Mouse (Mus musculus) neutrophil, adult 5-6 weeks (primary cell): ENCODE data around the gene Rev3l. TPM values are rescaled to one million over a fixed set of nuclear protein-coding genes. Genes with fewer than 3 reads are reported as not detected.

Source experiments
- ATAC-seq: fragments of 151-379, 151-347 bp; 2 replicates; pipeline ENCODE4 v1.8.0; 2017; ENCODE audit warnings: mild to moderate bottlenecking, moderate TSS enrichment; ENCODE audit not compliant: insufficient number of reproducible peaks, poor library complexity, low FRiP score, severe bottlenecking; ENCODE audit errors: extremely low read depth
- total RNA-seq: library from RNA; stranded (forward); fragments of 200-1000 nt; gene quantifications from 2 replicates; pipeline ENCODE4 v1.2.3, GENCODE M21; 2017

The Rev3l gene
- total RNA-seq, result 36.4 and 37.3 TPM in 2 replicates

GRCm38 (mm10) chr10:39731736-39732265 is at the start of gene Rev3l:
Gene Rev3l, plus strand, starts transcription at chr10:39732118.
- peak; percentile 63 for ATAC-seq

DNA sequence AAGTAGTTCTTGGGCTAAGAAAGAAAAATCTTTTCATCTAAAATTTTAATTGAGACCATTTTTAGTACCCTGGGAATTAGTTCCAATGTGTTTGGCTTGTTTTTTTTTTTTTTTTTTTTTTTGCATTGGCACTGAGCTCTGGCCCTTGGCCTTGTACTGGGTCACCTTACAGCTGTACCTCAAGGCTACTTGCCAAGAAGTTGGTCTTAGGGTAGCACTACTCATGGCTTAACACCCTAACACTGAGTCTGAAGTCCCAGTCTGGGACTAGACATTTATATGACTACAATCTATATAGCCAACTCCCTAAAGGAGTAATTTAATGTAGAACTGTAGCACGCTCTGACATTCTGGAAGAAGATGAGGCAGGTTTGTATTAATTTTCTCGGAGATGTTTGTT is 49.4 kb upstream of the Rev3l start:
- no peak for ATAC-seq

DNA sequence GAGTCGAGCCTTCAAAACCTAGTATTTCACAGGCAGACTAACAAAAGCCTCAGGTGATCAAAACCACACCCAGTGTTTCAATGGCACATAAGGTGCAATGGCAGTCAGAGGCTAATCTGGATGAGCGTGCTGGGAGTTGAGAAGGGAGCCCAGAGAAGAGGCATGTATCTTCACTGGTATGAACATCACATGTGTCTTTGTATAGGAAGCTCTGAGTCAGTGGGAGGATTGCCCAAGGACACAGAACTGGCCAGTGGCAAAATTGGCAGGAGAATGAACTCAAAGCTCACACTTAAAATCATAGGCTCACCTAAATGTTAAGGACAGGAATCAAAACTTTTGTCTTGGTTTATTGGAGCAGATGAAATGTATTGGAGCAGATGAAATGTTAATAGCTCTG is 48.4 kb upstream of the Rev3l start:
- no peak for ATAC-seq

GRCm38 (mm10) chr10:39686811-39687210 is 45.1 kb upstream of the Rev3l start:
- peak; percentile 87 for ATAC-seq

DNA sequence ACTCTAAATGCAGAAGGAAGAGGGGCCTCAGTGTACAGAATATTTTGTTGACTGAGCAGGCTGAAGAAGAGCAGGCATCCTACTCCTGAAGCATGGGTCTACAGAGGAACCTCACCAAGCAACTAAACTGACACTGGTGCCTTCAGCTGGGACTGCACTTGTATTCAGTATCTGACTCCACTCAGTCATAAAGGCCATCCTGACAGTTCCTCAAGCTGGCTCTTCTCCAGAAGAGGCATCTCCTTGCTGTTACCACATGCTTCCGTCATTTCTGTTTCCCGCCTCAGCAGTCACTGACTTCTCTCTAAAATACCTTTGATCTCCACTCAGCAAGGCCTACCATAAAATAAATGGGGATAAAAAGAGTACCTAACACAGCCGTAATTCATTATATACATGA is 44.1 kb upstream of the Rev3l start:
- no peak for ATAC-seq

- ATAC-seq, result no peak
These were observed 40.4 kb upstream of the Rev3l start for GRCm38 (mm10) chr10:39691351-39692064.

DNA sequence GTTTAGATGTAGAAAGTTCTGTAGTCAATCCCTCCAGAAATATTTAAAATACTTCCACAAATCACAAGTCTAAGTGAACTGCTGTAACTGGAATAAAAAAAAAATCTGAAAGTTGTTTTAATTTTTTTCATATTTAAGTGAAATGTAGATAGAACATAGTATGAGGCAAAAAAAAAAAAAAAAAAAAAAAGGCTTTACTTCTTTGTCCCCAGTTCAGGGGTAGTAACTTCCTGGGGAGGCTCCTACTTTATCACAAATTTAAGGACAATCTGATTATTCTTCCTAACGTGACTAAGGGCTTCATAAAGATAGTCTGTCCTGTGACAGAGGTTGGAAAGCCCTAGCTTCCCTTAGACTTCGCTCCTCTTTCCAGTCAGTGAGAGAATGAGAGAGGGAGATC is 39.8 kb upstream of the Rev3l start:
- ATAC-seq, result no peak

DNA sequence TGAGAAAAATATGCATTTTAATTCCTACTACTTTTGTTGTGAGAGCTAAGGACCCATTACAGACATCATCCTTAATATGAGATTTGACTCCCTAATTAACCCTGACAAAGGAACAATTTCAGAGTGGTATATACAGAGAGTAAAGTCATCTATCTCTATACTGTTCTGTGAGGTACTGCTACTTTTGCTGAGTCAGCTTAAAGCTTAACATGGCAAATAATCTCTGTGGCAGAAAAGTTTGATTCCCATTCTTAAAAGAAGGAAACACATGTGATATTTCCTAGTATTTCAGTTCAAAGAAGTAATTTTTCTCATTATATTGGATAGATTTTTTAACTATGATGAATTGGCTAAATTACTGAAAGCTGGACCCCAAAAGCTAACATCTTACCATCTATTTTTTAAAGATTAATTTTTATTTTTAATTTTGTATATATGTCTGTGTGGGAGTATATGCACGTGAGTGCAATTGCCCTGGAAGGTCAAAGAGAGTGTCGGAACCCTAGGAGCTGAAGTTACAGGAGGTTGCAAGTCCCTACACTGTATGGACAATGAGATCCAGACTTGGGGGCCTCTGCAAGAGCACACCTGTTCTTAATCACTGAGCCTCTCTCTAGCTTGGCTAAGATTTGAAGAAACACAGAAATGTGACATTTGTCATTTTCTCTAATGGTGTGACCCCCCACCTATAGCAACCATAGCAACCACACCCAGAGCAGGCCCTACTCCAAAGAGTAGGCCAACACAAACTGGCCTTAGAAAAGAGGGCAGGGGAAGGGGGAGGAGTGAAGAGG is 24.0 kb upstream of the Rev3l start:
- ATAC-seq, result no peak

- no peak for ATAC-seq
These were observed 15.0 kb upstream of the Rev3l start for GRCm38 (mm10) chr10:39716936-39717335.

- peak; percentile 60 for ATAC-seq
These were observed 762 bp upstream of the Rev3l start for GRCm38 (mm10) chr10:39730976-39731735.

- ATAC-seq, result peak; percentile 39
These were observed 565 bp downstream of the Rev3l start for GRCm38 (mm10) chr10:39732266-39733100.

GRCm38 (mm10) chr10:39733101-39733399 is 1.1 kb downstream of the Rev3l start:
- no peak for ATAC-seq

GRCm38 (mm10) chr10:39733421-39733930 is 1.6 kb downstream of the Rev3l start:
- no peak for ATAC-seq

DNA sequence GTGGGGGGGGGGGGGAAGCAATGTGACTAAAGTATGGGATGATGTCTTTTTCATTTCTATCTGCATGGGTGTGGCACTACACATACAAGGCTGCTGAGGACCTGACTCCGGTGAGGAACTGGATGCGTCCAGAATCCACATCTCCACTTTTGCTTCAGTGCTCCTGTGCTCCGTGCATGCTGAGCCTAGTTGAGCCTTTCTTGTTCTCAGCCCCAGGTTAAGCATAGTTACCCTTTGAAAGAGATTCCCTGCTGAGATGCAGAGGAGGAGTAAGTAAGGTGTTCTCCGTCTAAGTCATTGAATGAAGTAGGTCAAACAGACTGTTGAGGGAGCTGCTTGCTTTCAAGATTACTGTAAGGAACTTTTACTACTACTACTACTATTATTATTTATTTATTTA is 4.3 kb downstream of the Rev3l start:
- ATAC-seq, result no peak

DNA sequence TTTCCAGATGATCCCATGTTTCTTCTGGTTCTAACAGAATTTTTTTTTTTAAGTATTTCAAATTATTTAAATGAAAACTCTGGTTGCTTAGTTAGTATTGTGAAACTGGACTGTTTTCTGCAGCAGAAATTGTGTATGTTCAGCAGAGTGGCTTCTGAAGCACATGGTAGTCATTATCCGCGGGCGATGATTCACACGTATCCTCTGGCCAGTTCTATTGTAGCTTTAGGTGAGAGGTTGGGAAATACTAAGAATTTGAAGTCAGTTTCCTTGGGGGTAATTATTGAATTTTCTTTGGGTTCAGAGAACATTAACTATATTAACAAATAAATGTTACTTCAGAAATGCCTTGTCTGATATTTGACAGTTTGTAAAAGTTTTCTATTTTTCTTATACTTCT is 10.1 kb downstream of the Rev3l start:
- no peak for ATAC-seq

- ATAC-seq, result no peak
These were observed 32.8 kb downstream of the Rev3l start for GRCm38 (mm10) chr10:39764752-39765151.

DNA sequence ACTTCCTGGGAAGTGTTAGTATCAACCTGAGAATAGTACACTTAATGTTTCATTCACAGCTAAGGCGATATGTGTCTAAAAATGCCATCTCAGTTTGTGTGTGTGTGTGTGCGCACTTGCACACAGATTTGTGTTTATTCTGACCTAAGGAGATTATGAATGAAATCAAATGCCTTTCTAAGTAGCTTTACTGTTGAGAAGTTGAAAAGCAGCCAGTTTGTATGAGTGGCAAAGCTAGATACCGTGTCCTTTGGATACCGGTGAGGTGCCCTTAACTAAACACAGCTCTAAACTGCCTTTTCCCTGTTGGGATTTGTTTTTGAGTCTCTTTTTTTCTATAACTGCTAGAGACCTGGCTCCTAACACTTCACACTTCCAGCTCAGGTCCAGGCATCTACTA is 34.8 kb downstream of the Rev3l start:
- ATAC-seq, result no peak

- ATAC-seq, result no peak
These were observed 40.3 kb downstream of the Rev3l start for GRCm38 (mm10) chr10:39772259-39772658.
